Mouse (Mus musculus) bone marrow, adult 2 months (tissue): ENCODE data around the gene Rassf6. TPM values are rescaled to one million over a fixed set of nuclear protein-coding genes. Genes with fewer than 3 reads are reported as not detected.
"Not testable (repeated sequence)": the region's sequence is repeated elsewhere in the genome, so short reads cannot be mapped to it uniquely, and the experiment has no call there.

Source experiments
- H3K27ac ChIP-seq: fragments of 200-500 bp; 2 replicates; pipeline ENCODE4 v1.5.1; 2012; ENCODE audit warnings: low read depth, mild to moderate bottlenecking, control low read depth, inconsistent platforms, low read length; ENCODE audit not compliant: control insufficient read depth, poor library complexity, insufficient read depth
- H3K4me1 ChIP-seq: fragments of 200-500 bp; 2 replicates; pipeline ENCODE4 v1.6.1; 2011; ENCODE audit warnings: low read length; ENCODE audit not compliant: control insufficient read depth, insufficient read depth
- H3K4me3 ChIP-seq: fragments of 200-500 bp; replicated peaks from 2 replicates; pipeline ENCODE3; 2011; ENCODE audit warnings: mild to moderate bottlenecking, low read depth, low read length, control low read depth; ENCODE audit not compliant: control insufficient read depth
- CTCF ChIP-seq: fragments of 200-500 bp; IDR thresholded peaks from 2 replicates; pipeline ENCODE4 v1.5.1; 2011; ENCODE audit warnings: low read length, control low read depth; ENCODE audit not compliant: control insufficient read depth, insufficient read depth
- POLR2A ChIP-seq: fragments of 200-500 bp; IDR thresholded peaks from 2 replicates; pipeline ENCODE4 v1.6.1; 2011; ENCODE audit warnings: low read depth, mild to moderate bottlenecking, control low read depth, low read length, borderline replicate concordance; ENCODE audit not compliant: control insufficient read depth
- WGBS: fragments of 180-500 bp; shearing (Covaris S2); methylation state at CpG from one replicate; pipeline ENCODE4 v1.1.7; 2018; 5-methylcytosine and 5-hydroxymethylcytosine counted together
- polyA plus RNA-seq: library from polyadenylated mRNA; stranded (reverse); fragments of >200 nt; gene quantifications from 2 replicates; pipeline ENCODE4 v1.2.4, GENCODE M21; 2011; ENCODE audit warnings: low replicate concordance; ENCODE audit not compliant: missing spikeins, insufficient read depth, insufficient read length

Gene Rassf6
- polyA plus RNA-seq, 1 experiment = not detected

DNA sequence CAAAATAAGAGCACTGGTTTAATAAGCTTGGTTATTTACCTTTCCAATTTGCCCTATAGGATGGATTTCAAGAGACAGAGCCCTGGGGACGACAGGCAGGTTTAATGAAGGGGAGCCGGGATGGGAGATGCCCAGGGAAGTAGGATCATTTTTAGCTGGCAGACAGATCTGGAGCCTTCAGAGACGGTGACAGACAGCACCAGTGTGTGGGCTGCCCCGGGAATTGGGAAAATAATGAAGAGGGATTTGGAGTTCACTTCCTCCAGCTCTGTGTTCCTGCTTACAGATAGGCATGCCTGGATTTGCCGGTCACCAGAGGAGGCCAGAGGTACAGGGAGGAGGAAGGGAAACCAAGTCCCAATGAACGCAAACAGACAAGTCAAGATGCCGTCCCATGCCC, 5.6 kb downstream of the Rassf6 start:
- WGBS = 79% methylated on average over 7 of the region's 7 CpGs
- no peak for TF ChIP-seq CTCF
- no peak for TF ChIP-seq POLR2A
- H3K4me1 ChIP-seq = no peaks in the 10 kb centered on the region
- no peak overlapping the region for H3K27ac ChIP-seq
- no peak overlapping the region for H3K4me3 ChIP-seq

GRCm38 (mm10) chr5:90628530-90628929, 11.9 kb downstream of the Rassf6 start:
- Histone ChIP-seq H3K4me1 (no peaks in the 10 kb centered on the region; the same call in 1 of the 2 replicates), H3K27ac (no peak overlapping the region), H3K4me3 (no peak overlapping the region)
- WGBS = 58% methylated on average over 1 of the region's 1 CpGs
- TF ChIP-seq POLR2A (no peak), CTCF (no peak)

DNA sequence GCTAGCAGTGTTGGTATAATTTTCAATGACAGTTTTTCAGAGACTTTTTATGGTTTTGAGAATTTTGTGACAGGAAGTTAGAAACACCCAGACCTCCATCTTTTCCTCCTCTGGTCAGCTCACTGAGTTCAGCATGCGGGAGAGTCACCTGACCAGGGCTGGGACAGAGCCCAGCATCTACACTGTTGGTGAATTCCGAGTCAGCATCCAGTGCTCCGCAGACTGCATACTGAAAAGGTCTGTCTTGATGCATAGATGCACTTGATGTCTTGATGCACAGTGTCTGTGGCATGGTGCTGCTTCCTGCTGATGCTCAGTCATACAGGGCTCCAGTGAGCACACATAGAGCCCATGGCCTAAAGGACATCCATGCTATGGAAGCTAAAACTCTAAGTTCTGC, 12.4 kb downstream of the Rassf6 start:
- WGBS = 71% methylated on average over 3 of the region's 3 CpGs

GRCm38 (mm10) chr5:90627423-90627822, 13.0 kb downstream of the Rassf6 start:
- no peak for TF ChIP-seq CTCF
- no peak for TF ChIP-seq POLR2A
- Histone ChIP-seq H3K4me1 (no peaks in the 10 kb centered on the region; the same call in 1 of the 2 replicates), H3K4me3 (no peak overlapping the region), H3K27ac (no peak overlapping the region)
- 75% methylated on average over 4 of the region's 4 CpGs for WGBS

More for the DNA sequence above, 12.4 kb downstream of the Rassf6 start:
- Histone ChIP-seq H3K4me3 (no peak overlapping the region), H3K4me1 (no peaks in the 10 kb centered on the region; the same call in 1 of the 2 replicates), H3K27ac (no peak overlapping the region)
- TF ChIP-seq CTCF = no peak
- TF ChIP-seq POLR2A = no peak

GRCm38 (mm10) chr5:90624708-90625425, 15.6 kb downstream of the Rassf6 start:
- H3K27ac ChIP-seq = no peak overlapping the region

GRCm38 (mm10) chr5:90623209-90623608, 17.2 kb downstream of the Rassf6 start:
- WGBS = 80% methylated on average over 2 of the region's 2 CpGs
- Histone ChIP-seq H3K4me1 (no peaks in the 10 kb centered on the region; the same call in 1 of the 2 replicates), H3K27ac (no peak overlapping the region), H3K4me3 (no peak overlapping the region)
- TF ChIP-seq POLR2A (no peak), CTCF (no peak)

More at GRCm38 (mm10) chr5:90624708-90625425, 15.6 kb downstream of the Rassf6 start:
- Histone ChIP-seq H3K4me3 (no peak overlapping the region), H3K4me1 (no peaks in the 10 kb centered on the region; the same call in 1 of the 2 replicates)
- TF ChIP-seq CTCF (no peak), POLR2A (no peak)
- WGBS = 85% methylated on average over 18 of the region's 18 CpGs

DNA sequence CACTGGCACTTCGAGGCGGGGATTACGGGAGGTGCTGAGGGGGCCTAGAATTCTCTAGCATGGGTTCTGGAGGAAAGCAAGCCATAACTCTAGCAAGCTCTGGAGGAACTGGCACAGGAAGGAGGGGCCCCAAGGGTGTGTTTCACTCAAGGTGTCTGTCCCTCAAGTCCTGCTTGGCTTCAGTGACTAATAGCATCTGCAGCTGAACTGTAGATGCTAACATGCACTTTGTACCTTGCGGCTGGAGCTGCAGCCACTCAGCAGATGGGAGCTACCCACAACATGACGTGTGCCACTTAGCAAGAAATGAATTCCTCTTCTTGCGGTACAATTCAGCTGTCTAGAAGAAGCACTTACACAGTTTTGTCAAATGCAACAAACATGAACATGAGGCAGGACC, 18.7 kb downstream of the Rassf6 start:
- 82% methylated on average over 6 of the region's 6 CpGs for WGBS
- Histone ChIP-seq H3K4me1 (no peaks in the 10 kb centered on the region; the same call in 1 of the 2 replicates), H3K4me3 (no peak overlapping the region), H3K27ac (no peak overlapping the region)
- no peak for TF ChIP-seq POLR2A
- no peak for TF ChIP-seq CTCF

GRCm38 (mm10) chr5:90621316-90621715, 19.1 kb downstream of the Rassf6 start:
- WGBS = 87% methylated on average over 2 of the region's 2 CpGs
- TF ChIP-seq CTCF = no peak
- no peak for TF ChIP-seq POLR2A
- Histone ChIP-seq H3K4me1 (no peaks in the 10 kb centered on the region; the same call in 1 of the 2 replicates), H3K27ac (no peak overlapping the region), H3K4me3 (no peak overlapping the region)

DNA sequence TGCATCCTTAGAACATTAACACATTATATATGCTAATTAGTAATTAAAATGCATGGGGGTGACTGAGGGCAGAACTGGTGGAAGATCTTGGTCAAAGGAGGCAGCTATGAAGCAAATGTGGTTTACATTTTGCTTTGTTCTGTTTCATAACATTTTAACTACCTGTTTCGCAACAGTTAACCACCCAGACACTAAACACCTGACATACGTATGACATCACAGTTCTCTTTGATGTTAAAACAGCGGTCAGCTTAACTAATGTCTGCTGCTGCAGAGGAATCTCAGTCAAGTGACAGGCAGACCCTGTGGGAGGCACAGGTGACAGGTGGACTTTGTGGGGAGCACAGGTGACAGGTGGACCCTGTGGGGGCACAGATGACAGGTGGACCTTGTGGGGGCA, 22.6 kb downstream of the Rassf6 start:
- Histone ChIP-seq H3K4me3 (no peak overlapping the region), H3K27ac (no peak overlapping the region), H3K4me1 (no peaks in the 10 kb centered on the region; the same call in 1 of the 2 replicates)
- 50% methylated on average over 3 of the region's 3 CpGs for WGBS
- no peak for TF ChIP-seq CTCF
- TF ChIP-seq POLR2A = no peak

GRCm38 (mm10) chr5:90612751-90613150, 27.7 kb downstream of the Rassf6 start:
- WGBS = 58% methylated on average over 1 of the region's 1 CpGs
- H3K27ac ChIP-seq, H3K4me3 ChIP-seq, H3K4me1 ChIP-seq: not testable (repeated sequence)
